Mouse (Mus musculus) megakaryocyte progenitor cell, adult 5-6 weeks (primary cell): Measurements from ENCODE around the gene Rph3al. TPM values are rescaled to one million over a fixed set of nuclear protein-coding genes. Genes with fewer than 3 reads are reported as not detected.

Source experiments
- ATAC-seq: replicated peaks from 2 replicates; pipeline ENCODE4 v1.8.0; 2016; ENCODE audit warnings: mild to moderate bottlenecking, moderate TSS enrichment, inconsistent platforms; ENCODE audit not compliant: poor library complexity
- total RNA-seq, 2 experiments: library from RNA; stranded (forward) in 1 of 2; stranded (reverse) in 1 of 2; fragments of 157-497, 149-512 nt in 1 of 2; fragments of 200-1000 nt in 1 of 2; gene quantifications; 2 replicates each; pipeline versions ENCODE4 v1.2.3 to v1.2.4; 2015 to 2017

The Rph3al gene
- total RNA-seq, 2 experiments from 2014 or later, result 0.54 to 0.91 TPM

- ATAC-seq, result no peak
Observed at GRCm38 (mm10) chr11:75951895-75952294, 13.7 kb upstream of the Rph3al start.

GRCm38 (mm10) chr11:75950459-75950858 lies 12.2 kb upstream of the Rph3al start:
- ATAC-seq, result no peak

- ATAC-seq, result no peak
Observed at GRCm38 (mm10) chr11:75948789-75949188, 10.6 kb upstream of the Rph3al start.

GRCm38 (mm10) chr11:75947223-75947622 lies 9.0 kb upstream of the Rph3al start:
- ATAC-seq, result no peak

- 0 out of 2 replicates have a peak, but pooled peaks have one; percentile 29 for ATAC-seq
Observed at GRCm38 (mm10) chr11:75945805-75946450, 7.7 kb upstream of the Rph3al start.

- ATAC-seq, result peak; percentile 55
Observed at GRCm38 (mm10) chr11:75937370-75937871, 808 bp downstream of the Rph3al start.

- ATAC-seq, result peak; percentile 92
Observed at GRCm38 (mm10) chr11:75935819-75936430, 2.3 kb downstream of the Rph3al start.

- no peak for ATAC-seq
Observed at GRCm38 (mm10) chr11:75934425-75934824, 3.8 kb downstream of the Rph3al start.

GRCm38 (mm10) chr11:75933371-75933770 lies 4.9 kb downstream of the Rph3al start:
- no peak for ATAC-seq

GRCm38 (mm10) chr11:75930911-75931678 lies 7.1 kb downstream of the Rph3al start:
- no peak for ATAC-seq

GRCm38 (mm10) chr11:75930208-75930607 lies 8.0 kb downstream of the Rph3al start:
- ATAC-seq, result no peak

- ATAC-seq, result no peak
Observed at GRCm38 (mm10) chr11:75927881-75928280, 10.3 kb downstream of the Rph3al start.

- ATAC-seq, result peak; percentile 91
Observed at GRCm38 (mm10) chr11:75926431-75927312, 11.6 kb downstream of the Rph3al start.

- ATAC-seq, result no peak
Observed at GRCm38 (mm10) chr11:75925801-75926200, 12.4 kb downstream of the Rph3al start.

GRCm38 (mm10) chr11:75922741-75923140 lies 15.5 kb downstream of the Rph3al start:
- ATAC-seq, result no peak

GRCm38 (mm10) chr11:75919139-75919538 lies 19.1 kb downstream of the Rph3al start:
- ATAC-seq, result peak; percentile 29; the same call in 1 of the 2 replicates

- ATAC-seq, result no peak
Observed at GRCm38 (mm10) chr11:75917340-75917739, 20.9 kb downstream of the Rph3al start.

GRCm38 (mm10) chr11:75913953-75914352 lies 24.3 kb downstream of the Rph3al start:
- ATAC-seq, result peak; percentile 95

GRCm38 (mm10) chr11:75912944-75913657 lies 25.1 kb downstream of the Rph3al start:
- peak; percentile 76 for ATAC-seq

- ATAC-seq, result no peak
Observed at GRCm38 (mm10) chr11:75911962-75912361, 26.3 kb downstream of the Rph3al start.
